Mouse (Mus musculus) ES-Bruce4 (cell line): ENCODE data around the gene Arf4.

ENCODE experiments used
- CTCF ChIP-seq: IDR thresholded peaks from one replicate; pipeline ENCODE4 v1.8.1; 2011; ENCODE audit warnings: low read depth, low read length
- EP300 ChIP-seq: IDR thresholded peaks from 2 replicates; pipeline ENCODE4 v1.6.1; 2011; ENCODE audit warnings: low read depth, low read length; ENCODE audit not compliant: insufficient read depth
- POLR2A ChIP-seq: IDR thresholded peaks from one replicate; pipeline ENCODE4 v1.8.1; 2011; ENCODE audit warnings: low read length; ENCODE audit not compliant: insufficient read depth

DNA sequence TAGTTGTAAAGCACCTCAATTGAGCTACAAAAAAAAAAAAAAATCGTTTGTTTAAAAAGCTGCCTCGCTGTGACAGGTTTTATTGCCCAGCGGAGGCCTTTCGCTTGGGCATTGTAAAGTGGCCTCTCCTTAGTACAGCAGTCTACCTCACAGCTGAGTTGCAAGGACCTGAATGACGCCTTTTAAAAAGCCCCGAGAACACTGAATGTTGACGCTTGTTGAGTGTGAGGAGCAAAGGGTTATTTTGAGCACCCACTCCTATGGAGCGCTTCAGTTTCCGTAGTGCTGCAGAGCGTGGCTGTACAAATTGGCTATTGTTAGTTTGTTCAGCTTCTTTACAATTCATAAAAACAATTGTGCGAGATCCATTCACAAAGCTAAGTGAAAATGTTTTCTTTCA, 1.4 kb downstream of the Arf4 start:
- TF ChIP-seq POLR2A (no peak), CTCF (no peak), EP300 (no peak)
